Mouse (Mus musculus) testis, postnatal 14 days (tissue): ENCODE data around the gene Crcp.

Experiments used
- DNase-seq: peaks from one replicate; pipeline ENCODE4 v3.0.0; 2021; ENCODE audit warnings: low spot score

Gene Crcp

GRCm38 (mm10) chr5:130097837-130098236 is 68.7 kb downstream of the Crcp start:
- DNase-seq, result no peak

DNA sequence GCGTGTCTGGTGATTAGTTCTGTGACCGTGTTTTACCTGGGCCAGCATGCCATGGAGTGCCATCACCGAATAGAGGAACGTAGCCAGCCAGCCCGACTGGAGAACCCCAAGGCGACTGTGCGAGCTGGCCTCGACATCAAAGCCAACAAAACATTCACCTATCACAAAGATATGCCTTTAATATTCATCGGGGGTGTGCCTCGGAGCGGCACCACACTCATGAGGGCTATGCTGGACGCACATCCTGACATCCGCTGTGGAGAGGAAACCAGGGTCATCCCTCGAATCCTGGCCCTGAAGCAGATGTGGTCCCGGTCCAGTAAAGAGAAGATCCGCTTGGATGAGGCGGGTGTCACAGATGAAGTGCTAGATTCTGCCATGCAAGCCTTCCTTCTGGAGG is 72.6 kb downstream of the Crcp start:
- no peak for DNase-seq

- no peak for DNase-seq
Observed at GRCm38 (mm10) chr5:130109348-130109747, 80.3 kb downstream of the Crcp start.
